Comparison of ENCODE assay signal across 8 mouse cellular contexts in genomic region chr2:27516289-27516688, GRCm38 (mm10). TPM values are rescaled to one million over a fixed set of nuclear protein-coding genes. Genes with fewer than 3 reads are reported as not detected.
A peak's percentile ranks its signal among the peaks of the same experiment; 100 is the strongest.
DNase-seq lines count a peak whose midpoint lies in the region; ATAC-seq and TF ChIP-seq lines count a peak whose summit lies in the region.

No protein-coding gene starts in this region.

- WGBS in kidney, embryonic 16.5 days, result 16% methylated on average over 1 of the region's 1 CpGs
- WGBS in embryonic facial prominence, embryonic 10.5 days, result 11% methylated on average over 1 of the region's 1 CpGs
- WGBS in hindbrain, postnatal 0 days, result 13% methylated on average over 1 of the region's 1 CpGs
- 4% methylated on average over 1 of the region's 1 CpGs for WGBS in midbrain, embryonic 16.5 days

- no peak for DNase-seq in kidney, postnatal 14 days
- DNase-seq in embryonic facial prominence, embryonic 10.5 days (ENCODE audit: low spot score), result no peak
- DNase-seq in hindbrain, postnatal 0 days (ENCODE audit: low spot score), result no peak
- no peak for DNase-seq in thymus, postnatal 25 days
- DNase-seq in thymus, postnatal 14 days, result no peak

- H3K9ac ChIP-seq in kidney, embryonic 16.5 days (replicated peaks; ENCODE audit: low read length), result peak overlapping the region; percentile 95
- H3K9ac ChIP-seq in hindbrain, postnatal 0 days (replicated peaks; ENCODE audit: low read length), result peak overlapping the region; percentile 87
- H3K9ac ChIP-seq in midbrain, embryonic 16.5 days (ENCODE audit: low read depth, low read length), result peak overlapping the region; percentile 89

- no peaks in the 10 kb centered on the region for H3K9me3 ChIP-seq in kidney, embryonic 16.5 days (ENCODE audit: low read length)
- 0 out of 2 replicates have a peak, but pooled peaks cover 4% of the 10 kb centered on the region for H3K9me3 ChIP-seq in embryonic facial prominence, embryonic 10.5 days
- no peaks in the 10 kb centered on the region for H3K9me3 ChIP-seq in hindbrain, postnatal 0 days (ENCODE audit: low read length)
- H3K9me3 ChIP-seq in midbrain, embryonic 16.5 days (replicated peaks; ENCODE audit: control insufficient read depth, low read length, poor library complexity, severe bottlenecking), result no peaks in the 10 kb centered on the region

- H3K4me3 ChIP-seq in kidney, embryonic 16.5 days (ENCODE audit: low read length), result peak overlapping the region; percentile 98
- H3K4me3 ChIP-seq in embryonic facial prominence, embryonic 10.5 days, result peak overlapping the region; percentile 91
- H3K4me3 ChIP-seq in hindbrain, postnatal 0 days (ENCODE audit: low read length), result peak overlapping the region; percentile 84
- peak overlapping the region; percentile 61 for H3K4me3 ChIP-seq in midbrain, embryonic 16.5 days (ENCODE audit: low read depth, low read length)

- peaks cover 31% of the 10 kb centered on the region for H3K36me3 ChIP-seq in kidney, embryonic 16.5 days (ENCODE audit: insufficient read depth, low read length)
- peaks cover 41% of the 10 kb centered on the region for H3K36me3 ChIP-seq in embryonic facial prominence, embryonic 10.5 days (replicated peaks)
- peaks cover 18% of the 10 kb centered on the region for H3K36me3 ChIP-seq in hindbrain, postnatal 0 days (ENCODE audit: insufficient read depth, low read length)
- peaks cover 4% of the 10 kb centered on the region for H3K36me3 ChIP-seq in midbrain, embryonic 16.5 days (ENCODE audit: control insufficient read depth, insufficient read depth, low read length)

- H3K27me3 ChIP-seq in kidney, embryonic 16.5 days (ENCODE audit: insufficient read depth, low read length), result no peaks in the 10 kb centered on the region
- H3K27me3 ChIP-seq in embryonic facial prominence, embryonic 10.5 days (replicated peaks; ENCODE audit: low read depth, poor library complexity, severe bottlenecking), result no peaks in the 10 kb centered on the region
- no peaks in the 10 kb centered on the region for H3K27me3 ChIP-seq in hindbrain, postnatal 0 days (ENCODE audit: insufficient read depth, low read length)
- no peaks in the 10 kb centered on the region for H3K27me3 ChIP-seq in midbrain, embryonic 16.5 days (ENCODE audit: control insufficient read depth, insufficient read depth, low read depth, low read length)

- no peak for TF ChIP-seq CTCF in hindbrain, postnatal 0 days (IDR thresholded peaks at IDR 0.05; ENCODE audit: low read depth)

- peaks cover 29% of the 10 kb centered on the region for H3K4me1 ChIP-seq in kidney, embryonic 16.5 days (ENCODE audit: insufficient read depth, low read length)
- peaks cover 32% of the 10 kb centered on the region for H3K4me1 ChIP-seq in embryonic facial prominence, embryonic 10.5 days
- peaks cover 18% of the 10 kb centered on the region for H3K4me1 ChIP-seq in hindbrain, postnatal 0 days (ENCODE audit: insufficient read depth, low read length)
- H3K4me1 ChIP-seq in midbrain, embryonic 16.5 days (ENCODE audit: control insufficient read depth, insufficient read depth, low read length), result peaks cover 26% of the 10 kb centered on the region

- ATAC-seq in kidney, embryonic 16.5 days (ENCODE audit: low FRiP score, low TSS enrichment), result no peak
- ATAC-seq in hindbrain, postnatal 0 days, result no peak
- no peak for ATAC-seq in midbrain, embryonic 16.5 days
- ATAC-seq in frontal cortex, adult (ENCODE audit: low TSS enrichment), result no peak

- H3K27ac ChIP-seq in kidney, embryonic 16.5 days (ENCODE audit: low read length), result no peak overlapping the region
- H3K27ac ChIP-seq in embryonic facial prominence, embryonic 10.5 days (replicated peaks), result peak overlapping the region; percentile 94; the same call in 1 of the 2 replicates
- no peak overlapping the region for H3K27ac ChIP-seq in hindbrain, postnatal 0 days
- no peak overlapping the region for H3K27ac ChIP-seq in midbrain, embryonic 16.5 days (ENCODE audit: low read length)

- H3K4me2 ChIP-seq in kidney, embryonic 16.5 days (replicated peaks; ENCODE audit: low read depth, low read length), result peak overlapping the region; percentile 81
- peak overlapping the region; percentile 70 for H3K4me2 ChIP-seq in hindbrain, postnatal 0 days (ENCODE audit: low read depth, low read length)
- peak overlapping the region; percentile 95 for H3K4me2 ChIP-seq in midbrain, embryonic 16.5 days (ENCODE audit: low read length)

RNA-seq across cellular contexts. Expression of gene Wdr5, which starts 1.3 kb away (rescaled TPM):
- polyA plus RNA-seq in kidney, embryonic 16.5 days (2015; fragmentation: Nextera tagmentation; extraction: Ambion mirVana), result 67.3 and 70.5 TPM in 2 replicates
- 81.5 and 86.2 TPM in 2 replicates for polyA plus RNA-seq in embryonic facial prominence, embryonic 10.5 days (2016; fragmentation: Nextera tagmentation; extraction: Ambion mirVana)
- total RNA-seq in hindbrain, postnatal 0 days (2014; rRNA removed), result 46.1 and 51.9 TPM in 2 replicates
- polyA plus RNA-seq in hindbrain, postnatal 0 days (2015; fragmentation: Nextera tagmentation; extraction: Ambion mirVana), result 34.5 and 35.1 TPM in 2 replicates
- polyA plus RNA-seq in midbrain, embryonic 16.5 days (2015; fragmentation: Nextera tagmentation; extraction: Ambion mirVana), result 42.6 and 44.4 TPM in 2 replicates

RNA-seq across cellular contexts. Expression of gene Brd3, which starts 8.8 kb away (rescaled TPM):
- 103 and 117 TPM in 2 replicates for polyA plus RNA-seq in kidney, embryonic 16.5 days (2015; fragmentation: Nextera tagmentation; extraction: Ambion mirVana)
- 189 and 195 TPM in 2 replicates for polyA plus RNA-seq in embryonic facial prominence, embryonic 10.5 days (2016; fragmentation: Nextera tagmentation; extraction: Ambion mirVana)
- total RNA-seq in hindbrain, postnatal 0 days (2014; rRNA removed), result 33.7 TPM in 2 replicates
- polyA plus RNA-seq in hindbrain, postnatal 0 days (2015; fragmentation: Nextera tagmentation; extraction: Ambion mirVana), result 84.0 and 95.5 TPM in 2 replicates
- 141 and 142 TPM in 2 replicates for polyA plus RNA-seq in midbrain, embryonic 16.5 days (2015; fragmentation: Nextera tagmentation; extraction: Ambion mirVana)
